Mouse (Mus musculus) C2C12 (cell line): ENCODE data around the gene Tmeff2. TPM values are rescaled to one million over a fixed set of nuclear protein-coding genes. Genes with fewer than 3 reads are reported as not detected.

Experiments
- H3K27me3 ChIP-seq: one replicate; pipeline ENCODE4 v1.6.1; 2011; ENCODE audit not compliant: control insufficient read depth, insufficient read depth, insufficient read length
- H3K36me3 ChIP-seq: one replicate; pipeline ENCODE4 v1.6.1; 2011; ENCODE audit not compliant: control insufficient read depth, insufficient read depth
- H3K4me3 ChIP-seq: one replicate; pipeline ENCODE4 v1.5.1; 2011; ENCODE audit warnings: mild to moderate bottlenecking, control low read depth; ENCODE audit not compliant: poor library complexity, insufficient read depth, severe bottlenecking
- H3K79me2 ChIP-seq: one replicate; pipeline ENCODE4 v1.6.1; 2011; ENCODE audit not compliant: control insufficient read depth, insufficient read depth
- H3K79me3 ChIP-seq: one replicate; pipeline ENCODE4 v1.6.1; 2011; ENCODE audit warnings: low read depth, control low read depth
- H3ac ChIP-seq: one replicate; pipeline ENCODE3; 2011; ENCODE audit warnings: low read depth; ENCODE audit not compliant: control insufficient read depth, insufficient read length
- CEBPB ChIP-seq: IDR thresholded peaks from one replicate; pipeline ENCODE4 v1.6.1; 2011; ENCODE audit warnings: low read depth, mild to moderate bottlenecking, control low read depth, moderate library complexity
- CTCF ChIP-seq: IDR thresholded peaks from one replicate; pipeline ENCODE4 v1.5.1; 2011; ENCODE audit not compliant: control insufficient read depth, insufficient read depth, insufficient read length
- FOSL1 ChIP-seq: IDR thresholded peaks from one replicate; pipeline ENCODE4 v1.8.0; 2011; ENCODE audit warnings: mild to moderate bottlenecking, low read length; ENCODE audit not compliant: poor library complexity, insufficient read depth, severe bottlenecking
- MAX ChIP-seq: IDR thresholded peaks from one replicate; pipeline ENCODE4 v1.6.1; 2011; ENCODE audit warnings: mild to moderate bottlenecking, control low read depth
- MYOD1 ChIP-seq: IDR thresholded peaks from one replicate; pipeline ENCODE4 v1.6.1; 2011; ENCODE audit warnings: low read depth; ENCODE audit not compliant: control insufficient read depth, insufficient read length
- MYOG ChIP-seq: IDR thresholded peaks from one replicate; pipeline ENCODE4 v1.6.1; 2011; ENCODE audit not compliant: control insufficient read depth, insufficient read length; ENCODE audit errors: extremely low read depth
- USF1 ChIP-seq: IDR thresholded peaks from one replicate; pipeline ENCODE4 v1.6.1; 2011; ENCODE audit warnings: low read depth, mild to moderate bottlenecking, control low read depth, moderate library complexity
- polyA plus RNA-seq: library from polyadenylated mRNA; unstranded; fragments of >200 nt; fragmentation: generic; extraction: Trizol; gene quantifications from one replicate; pipeline ENCODE4 v1.2.1, GENCODE M21; 2012; ENCODE audit warnings: missing spikeins

Tmeff2 gene
- polyA plus RNA-seq, 1 experiment: 2.4 TPM

DNA sequence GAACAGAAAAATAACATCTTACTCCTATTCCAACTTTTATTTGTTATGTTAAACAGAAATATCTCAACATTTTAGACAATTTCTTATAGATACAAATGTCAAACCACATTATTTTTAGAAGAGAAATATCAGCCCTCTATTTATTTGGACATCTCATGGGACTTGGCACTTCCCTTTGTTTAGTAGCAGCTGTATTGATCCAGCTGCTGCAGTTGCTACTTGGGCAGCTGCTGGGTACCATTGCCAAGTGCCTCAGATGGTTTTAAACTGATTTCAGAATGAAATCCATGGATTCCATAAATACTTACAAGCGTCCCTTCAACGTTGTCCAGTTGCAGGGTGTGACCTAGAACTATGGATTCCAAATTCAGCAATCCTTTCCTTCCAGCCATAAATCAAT lies 70.4 kb downstream of the Tmeff2 start:
- no peaks in the 10 kb centered on the region for H3K36me3 ChIP-seq
- H3K79me3 ChIP-seq: no peaks in the 10 kb centered on the region
- no peaks in the 10 kb centered on the region for H3K27me3 ChIP-seq
- TF ChIP-seq MYOD1 (peak; percentile 97), USF1 (no peak), MAX (no peak), CTCF (no peak)
- H3ac ChIP-seq: no peak overlapping the region
- no peaks in the 10 kb centered on the region for H3K79me2 ChIP-seq
- H3K4me3 ChIP-seq: no peak overlapping the region

DNA sequence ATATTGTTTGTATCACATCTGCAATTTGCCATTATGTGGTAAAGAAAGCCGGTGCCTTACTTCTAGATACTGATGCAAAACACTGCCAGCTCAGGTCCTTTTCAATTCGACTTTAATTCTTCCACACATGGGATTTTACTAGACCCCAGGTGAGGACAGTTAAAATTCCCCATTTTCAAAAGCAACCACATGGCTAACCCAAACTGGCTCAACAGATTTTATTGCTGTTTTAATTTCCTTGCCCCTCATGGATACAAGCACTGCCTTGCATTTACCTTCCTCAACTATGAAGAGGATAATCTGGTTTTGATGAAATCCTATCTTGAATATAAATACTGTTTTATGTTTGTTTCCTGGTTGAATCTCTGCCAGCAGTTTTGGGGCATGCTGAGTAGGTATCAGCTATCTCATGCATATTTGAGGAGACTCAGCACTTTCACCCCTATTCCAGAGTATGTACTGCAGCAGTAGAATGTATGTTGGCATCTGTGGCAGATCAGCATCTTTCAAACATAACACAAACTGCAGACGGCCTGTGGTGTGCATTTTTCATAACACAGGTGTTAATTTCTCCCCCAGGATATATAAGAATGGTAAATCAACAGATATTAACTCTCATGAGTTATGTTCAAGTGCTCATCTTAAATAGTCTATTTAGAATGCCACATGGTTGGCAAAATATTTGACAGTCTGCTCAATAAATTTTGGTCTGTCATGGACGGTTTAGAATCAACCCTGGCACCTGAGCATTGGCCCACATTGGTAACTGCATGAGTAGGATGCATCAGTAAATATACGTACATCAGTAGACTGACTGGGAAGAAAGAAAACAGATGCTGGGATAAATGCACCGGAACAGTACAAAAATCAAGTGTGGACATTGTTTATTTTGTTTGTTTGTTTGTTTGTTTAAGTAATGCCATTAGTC lies 72.3 kb downstream of the Tmeff2 start:
- Histone ChIP-seq H3K36me3 (no peaks in the 10 kb centered on the region), H3ac (no peak overlapping the region), H3K79me3 (no peaks in the 10 kb centered on the region), H3K4me3 (no peak overlapping the region), H3K79me2 (no peaks in the 10 kb centered on the region), H3K27me3 (no peaks in the 10 kb centered on the region)
- TF ChIP-seq MYOD1 (no peak), FOSL1 (no peak), USF1 (no peak), CEBPB (no peak), CTCF (no peak), MAX (no peak), MYOG (no peak)

DNA sequence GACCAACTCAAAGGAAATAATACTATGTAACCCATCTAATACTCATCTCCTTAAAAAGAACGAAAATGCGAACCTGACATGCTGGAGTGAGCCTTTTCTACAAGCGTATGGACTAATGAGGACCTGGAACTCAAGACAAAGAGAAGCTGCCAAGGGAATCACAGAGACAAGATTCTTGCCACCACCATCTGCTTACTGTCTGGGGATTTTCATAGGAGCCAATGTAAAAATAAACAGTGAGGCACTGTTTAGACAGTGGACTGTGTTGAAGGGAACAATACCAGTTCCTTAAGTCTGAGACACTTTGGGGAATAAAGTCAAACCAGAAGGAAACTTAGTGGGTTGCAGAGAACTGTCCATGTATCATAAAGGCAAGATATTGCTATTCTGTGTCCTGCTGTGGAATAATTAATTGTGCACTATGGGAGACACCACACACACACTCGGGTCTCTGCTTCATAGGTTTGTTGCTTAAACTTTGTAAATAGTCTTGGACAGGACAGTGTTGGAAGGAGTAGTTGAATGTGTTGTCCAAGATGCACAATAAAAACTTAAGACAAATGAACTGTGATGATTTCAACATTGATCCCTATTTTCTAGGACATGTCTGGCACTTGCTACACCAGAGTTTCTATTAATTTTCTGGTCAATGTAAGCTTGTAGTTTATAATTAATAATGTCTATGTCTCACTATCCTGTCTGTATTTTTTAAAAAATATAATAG lies 79.1 kb downstream of the Tmeff2 start:
- TF ChIP-seq MYOD1: no peak
- TF ChIP-seq USF1: no peak
- TF ChIP-seq CTCF: no peak
- TF ChIP-seq CEBPB: no peak
- no peak for TF ChIP-seq FOSL1
- TF ChIP-seq MAX: no peak
- H3K79me3 ChIP-seq: no peaks in the 10 kb centered on the region
- no peaks in the 10 kb centered on the region for H3K27me3 ChIP-seq
- no peaks in the 10 kb centered on the region for H3K79me2 ChIP-seq
- no peak overlapping the region for H3K4me3 ChIP-seq
- H3K36me3 ChIP-seq: no peaks in the 10 kb centered on the region
- no peak overlapping the region for H3ac ChIP-seq

DNA sequence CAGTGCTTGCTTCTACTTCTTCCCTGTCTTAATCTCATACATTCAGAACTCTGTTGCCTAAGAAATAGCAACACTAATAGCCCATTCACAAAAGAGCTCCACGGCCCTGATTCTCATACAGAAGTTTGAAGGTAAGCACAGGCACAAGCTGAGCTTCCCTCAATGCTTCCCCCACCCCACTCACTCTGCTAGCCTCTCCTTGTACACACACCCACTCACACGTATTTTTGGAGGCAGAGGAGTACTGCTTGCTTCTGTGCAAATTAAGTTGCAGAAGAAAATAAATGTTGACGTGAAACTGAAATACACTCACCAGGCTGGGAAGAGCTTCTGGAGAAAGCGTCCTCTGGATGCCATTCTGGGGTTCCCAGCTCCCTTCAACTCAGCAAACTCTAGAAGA lies 80.1 kb downstream of the Tmeff2 start:
- H3K4me3 ChIP-seq: no peak overlapping the region
- H3K36me3 ChIP-seq: no peaks in the 10 kb centered on the region
- H3K79me2 ChIP-seq: no peaks in the 10 kb centered on the region
- H3K79me3 ChIP-seq: no peaks in the 10 kb centered on the region
- H3ac ChIP-seq: no peak overlapping the region
- no peaks in the 10 kb centered on the region for H3K27me3 ChIP-seq
- TF ChIP-seq CEBPB (no peak), MYOD1 (no peak), MAX (no peak), USF1 (no peak), MYOG (no peak), CTCF (no peak), FOSL1 (no peak)

DNA sequence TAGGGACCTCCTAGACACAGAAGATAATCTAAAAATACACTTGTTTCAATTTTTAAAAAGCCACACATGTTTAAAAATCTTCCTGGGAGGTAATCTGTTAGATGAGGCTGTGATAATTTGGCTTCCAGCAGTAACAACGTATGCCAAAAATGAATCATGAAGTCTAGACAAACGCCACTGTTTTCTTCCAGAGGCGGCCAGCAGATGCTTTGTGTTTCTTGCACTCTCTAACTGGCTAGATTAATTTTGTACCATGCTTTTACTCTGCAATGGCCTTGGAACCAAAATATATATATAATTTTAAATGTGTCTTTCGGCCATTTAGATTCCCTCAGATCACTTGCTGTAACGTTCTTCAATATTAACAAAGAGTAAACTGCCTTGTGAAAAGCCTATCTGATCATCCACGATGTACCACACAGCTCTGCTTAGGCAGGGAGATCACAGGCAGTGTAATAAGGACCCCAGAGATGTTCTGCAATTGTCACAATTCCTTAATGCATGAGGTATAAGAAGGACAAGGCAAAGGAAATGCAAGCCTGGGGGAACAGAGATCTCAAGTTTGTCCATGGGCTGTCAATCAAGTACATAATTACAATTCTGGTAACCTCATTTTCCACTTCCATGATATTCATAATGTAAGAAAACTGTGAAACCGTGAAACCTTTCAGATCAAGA lies 80.8 kb downstream of the Tmeff2 start:
- Histone ChIP-seq H3K27me3 (no peaks in the 10 kb centered on the region), H3K79me2 (no peaks in the 10 kb centered on the region), H3K79me3 (no peaks in the 10 kb centered on the region), H3ac (no peak overlapping the region), H3K4me3 (no peak overlapping the region), H3K36me3 (no peaks in the 10 kb centered on the region)
- TF ChIP-seq MAX (no peak), MYOD1 (no peak), USF1 (no peak), FOSL1 (no peak), CEBPB (no peak), MYOG (no peak), CTCF (no peak)
